Mouse (Mus musculus): ENCODE results near the gene Epas1.
A peak's percentile ranks its signal among the peaks of the same experiment; 100 is the strongest.

The Epas1 gene

DNA sequence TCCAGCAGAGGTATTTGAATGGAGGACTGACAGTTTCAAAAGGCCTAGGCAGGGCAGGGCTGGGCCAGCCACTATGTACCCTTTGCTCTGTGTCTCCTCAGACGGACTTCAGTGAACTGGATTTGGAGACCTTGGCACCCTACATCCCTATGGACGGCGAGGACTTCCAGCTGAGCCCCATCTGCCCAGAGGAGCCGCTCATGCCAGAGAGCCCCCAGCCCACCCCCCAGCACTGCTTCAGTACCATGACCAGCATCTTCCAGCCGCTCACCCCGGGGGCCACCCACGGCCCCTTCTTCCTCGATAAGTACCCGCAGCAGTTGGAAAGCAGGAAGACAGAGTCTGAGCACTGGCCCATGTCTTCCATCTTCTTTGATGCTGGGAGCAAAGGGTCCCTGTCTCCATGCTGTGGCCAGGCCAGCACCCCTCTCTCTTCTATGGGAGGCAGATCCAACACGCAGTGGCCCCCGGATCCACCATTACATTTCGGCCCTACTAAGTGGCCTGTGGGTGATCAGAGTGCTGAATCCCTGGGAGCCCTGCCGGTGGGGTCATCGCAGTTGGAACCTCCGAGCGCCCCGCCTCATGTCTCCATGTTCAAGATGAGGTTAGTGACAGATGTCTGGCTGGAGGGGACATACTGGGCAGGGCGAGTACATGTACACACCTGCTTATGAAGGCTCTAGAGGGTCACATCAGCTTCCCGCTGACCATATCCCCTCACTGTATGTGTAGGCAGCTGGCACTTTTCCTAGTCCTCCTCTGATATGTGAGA, 74.1 kb downstream of the Epas1 start:
- no peak for DNase-seq (ENCODE audit: low spot score)

DNA sequence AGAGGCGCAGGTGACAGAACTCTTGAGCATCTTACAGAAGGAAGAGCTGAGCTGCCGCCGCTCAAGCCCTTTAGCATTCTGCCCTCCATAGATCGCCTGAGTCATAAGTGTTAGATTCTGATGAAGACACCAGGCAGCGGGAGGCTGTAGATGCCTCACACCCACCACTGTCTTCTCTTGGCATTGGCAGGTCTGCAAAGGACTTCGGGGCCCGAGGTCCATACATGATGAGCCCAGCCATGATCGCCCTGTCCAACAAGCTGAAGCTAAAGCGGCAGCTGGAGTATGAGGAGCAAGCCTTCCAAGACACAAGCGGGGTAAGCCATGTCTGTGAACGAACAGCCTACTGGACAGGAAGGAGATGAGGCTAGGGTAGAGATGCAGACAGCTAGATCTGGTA, 75.0 kb downstream of the Epas1 start:
- DNase-seq (ENCODE audit: low spot score) = no peak

DNA sequence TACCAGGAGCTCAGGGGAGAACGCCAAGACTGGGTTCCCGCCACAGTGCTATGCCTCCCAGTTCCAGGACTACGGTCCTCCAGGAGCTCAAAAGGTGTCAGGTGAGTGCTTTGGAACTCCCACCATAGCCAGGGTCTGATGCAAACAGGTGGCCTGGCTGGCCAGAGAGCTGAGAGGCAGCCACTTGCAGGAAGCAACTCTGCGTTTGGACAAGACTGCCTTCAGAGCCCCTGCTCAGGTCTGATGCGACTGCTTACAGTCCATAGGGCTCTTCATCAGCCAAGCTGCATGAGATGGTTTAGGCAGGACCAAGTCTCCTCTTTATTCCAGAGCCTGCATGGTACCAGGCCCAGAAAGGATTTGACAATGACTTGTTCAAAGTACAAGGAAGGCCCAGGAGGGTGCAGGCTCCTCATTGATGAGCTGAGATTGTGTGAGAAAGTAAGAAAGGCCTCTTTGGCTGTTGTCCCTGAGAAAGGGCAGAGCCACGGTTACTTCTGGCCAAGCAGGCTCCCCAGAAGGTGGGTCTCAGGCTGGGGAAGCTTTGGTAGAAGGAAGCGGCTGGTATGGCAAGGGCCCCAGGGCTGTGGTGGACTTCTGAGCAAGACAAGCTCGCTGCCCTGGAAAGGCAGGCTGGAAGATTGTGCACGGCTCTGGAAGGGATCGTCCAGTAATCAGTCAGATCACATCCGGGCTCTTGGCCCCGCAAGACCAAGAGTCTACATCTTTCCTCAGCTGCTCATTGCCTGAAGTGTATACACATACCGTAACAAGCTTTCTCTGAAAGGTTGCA, 76.1 kb downstream of the Epas1 start:
- no peak for DNase-seq (ENCODE audit: low spot score)

- DNase-seq (ENCODE audit: low spot score) = no peak
Observed at GRCm38 (mm10) chr17:86830893-86831292, 77.4 kb downstream of the Epas1 start.

DNA sequence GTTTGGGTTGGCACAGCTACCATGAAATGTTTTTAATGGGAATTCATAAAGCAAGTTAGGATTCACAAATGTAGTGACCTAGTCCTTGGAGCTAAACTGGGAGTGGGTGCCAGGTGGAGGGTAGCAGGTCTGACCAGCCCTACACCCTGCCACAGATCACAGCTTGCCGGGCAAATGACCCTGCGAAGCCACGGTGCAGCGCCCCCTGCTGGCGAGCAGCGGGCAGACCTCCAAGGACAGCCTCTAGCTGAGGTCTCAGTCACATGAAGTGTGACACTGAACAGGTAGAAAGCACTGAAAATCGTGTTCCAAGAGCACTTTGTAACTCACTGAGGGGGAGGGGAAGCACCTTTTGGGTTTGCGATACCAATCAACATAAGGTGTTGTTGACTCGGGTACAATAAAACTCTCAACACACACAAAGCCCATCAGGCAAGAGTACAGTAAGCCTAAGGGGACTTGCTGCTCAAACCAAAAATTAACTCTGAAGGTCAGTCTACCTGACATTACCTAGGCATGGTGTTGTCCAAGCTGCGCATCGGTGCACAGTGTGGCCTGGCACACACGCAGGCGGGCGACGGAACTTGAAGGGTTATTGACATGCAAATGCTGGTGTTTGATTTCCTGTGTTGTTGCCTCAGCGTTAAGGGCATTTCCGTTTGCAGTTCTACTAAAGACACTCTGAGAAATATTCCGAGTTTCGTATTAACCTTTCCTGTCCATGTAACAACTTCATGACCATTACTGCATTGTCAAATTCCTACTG, 79.2 kb downstream of the Epas1 start:
- no peak for DNase-seq (ENCODE audit: low spot score)

DNA sequence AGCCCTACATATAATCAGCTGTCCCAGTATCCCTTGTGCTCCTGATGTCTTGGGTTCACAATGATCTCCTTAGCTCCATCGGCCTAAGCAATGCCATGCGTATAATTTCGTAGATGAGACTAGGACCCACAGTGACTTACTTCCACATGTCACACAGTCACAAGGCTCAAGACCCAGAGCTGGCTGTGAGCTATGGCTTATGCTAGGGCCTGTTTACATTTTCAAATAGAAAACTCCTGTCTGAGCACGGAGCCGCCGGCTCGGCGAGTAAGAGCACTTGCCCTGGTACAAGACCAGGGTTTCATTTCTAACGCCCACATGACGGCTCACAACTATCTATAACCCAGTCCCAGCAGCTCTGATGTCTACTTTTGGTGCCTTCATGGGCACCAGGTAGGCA, 80.4 kb downstream of the Epas1 start:
- no peak for DNase-seq (ENCODE audit: low spot score)

DNA sequence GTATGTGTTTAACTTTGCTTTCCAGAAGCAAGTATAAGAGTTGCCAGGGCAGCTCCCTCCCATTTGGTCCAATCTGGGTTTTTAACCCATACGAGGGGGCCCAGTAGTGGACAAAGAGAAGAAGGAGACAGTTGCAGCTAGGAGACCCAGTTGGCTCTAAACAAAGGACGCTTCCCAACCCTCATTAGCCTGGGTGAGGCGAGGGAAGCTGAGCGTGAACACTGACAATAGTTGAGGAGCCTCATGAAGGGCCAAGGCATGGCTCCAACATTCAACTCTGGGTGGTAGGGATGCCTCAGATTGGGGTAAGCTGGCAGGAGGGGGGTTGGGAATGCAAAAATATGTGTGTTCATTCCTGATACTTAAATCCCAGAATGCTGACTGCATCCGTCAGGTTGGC, 85.8 kb downstream of the Epas1 start:
- no peak for DNase-seq (ENCODE audit: low spot score)

DNA sequence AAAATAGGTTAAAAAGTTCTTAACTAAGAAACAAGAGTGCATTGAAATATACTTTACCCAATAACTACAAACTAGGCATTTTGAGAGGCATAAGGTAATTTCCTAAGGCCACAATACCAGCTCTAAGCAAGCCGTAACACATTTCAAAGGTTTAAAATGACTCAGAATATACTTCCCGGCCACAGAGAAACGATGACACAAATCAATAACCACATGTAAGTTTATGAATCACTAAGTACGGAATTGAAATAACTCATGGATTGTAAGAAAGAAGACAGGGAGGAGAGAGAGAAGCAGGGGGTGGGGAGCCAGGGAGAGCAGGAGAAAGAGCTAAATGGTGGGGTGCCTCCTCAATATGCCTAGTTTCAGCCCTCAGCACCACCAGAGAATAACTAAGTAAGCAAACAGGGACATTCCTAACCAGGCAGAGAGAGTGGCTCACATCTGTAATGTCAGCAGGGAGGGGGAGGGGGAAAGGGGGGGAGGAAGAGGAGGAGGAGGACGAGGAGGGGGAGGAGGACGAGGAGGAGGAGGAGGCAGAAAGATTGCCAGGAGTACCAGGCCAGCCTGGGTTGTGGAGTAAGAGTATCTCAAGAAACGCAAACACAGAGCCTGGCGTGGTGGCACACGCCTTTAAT, 97.3 kb downstream of the Epas1 start:
- DNase-seq (ENCODE audit: low spot score) = no peak

GRCm38 (mm10) chr17:86851782-86852181, 98.3 kb downstream of the Epas1 start:
- DNase-seq (ENCODE audit: low spot score) = no peak

GRCm38 (mm10) chr17:86852591-86853031, 99.1 kb downstream of the Epas1 start:
- DNase-seq (ENCODE audit: low spot score) = no peak

DNA sequence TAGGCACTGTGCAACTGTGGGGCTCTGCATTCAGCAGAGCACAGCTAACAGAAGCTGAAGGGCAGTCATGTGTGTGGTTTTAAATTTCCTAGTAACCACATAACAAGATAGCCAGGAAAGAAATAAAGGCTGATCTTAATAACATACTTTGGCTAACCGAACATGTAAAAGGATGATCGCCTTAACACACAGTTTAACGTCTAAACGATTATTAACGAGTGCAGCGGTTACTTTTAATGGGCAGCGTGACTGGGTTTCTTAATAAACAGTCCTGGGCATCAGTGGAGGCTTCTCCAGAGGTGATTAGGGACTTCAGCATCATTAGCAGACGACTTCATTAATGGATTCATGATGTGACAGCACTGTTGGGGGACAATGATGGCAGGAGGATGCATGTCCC, 117.1 kb downstream of the Epas1 start:
- DNase-seq (ENCODE audit: low spot score) = no peak

- peak; percentile 35 for DNase-seq (ENCODE audit: low spot score)
Observed at GRCm38 (mm10) chr17:86872643-86873042, 119.1 kb downstream of the Epas1 start.

- DNase-seq (ENCODE audit: low spot score) = no peak
Observed at GRCm38 (mm10) chr17:86876940-86877339, 123.4 kb downstream of the Epas1 start.

GRCm38 (mm10) chr17:86877747-86878146, 124.2 kb downstream of the Epas1 start:
- DNase-seq (ENCODE audit: low spot score) = no peak

DNA sequence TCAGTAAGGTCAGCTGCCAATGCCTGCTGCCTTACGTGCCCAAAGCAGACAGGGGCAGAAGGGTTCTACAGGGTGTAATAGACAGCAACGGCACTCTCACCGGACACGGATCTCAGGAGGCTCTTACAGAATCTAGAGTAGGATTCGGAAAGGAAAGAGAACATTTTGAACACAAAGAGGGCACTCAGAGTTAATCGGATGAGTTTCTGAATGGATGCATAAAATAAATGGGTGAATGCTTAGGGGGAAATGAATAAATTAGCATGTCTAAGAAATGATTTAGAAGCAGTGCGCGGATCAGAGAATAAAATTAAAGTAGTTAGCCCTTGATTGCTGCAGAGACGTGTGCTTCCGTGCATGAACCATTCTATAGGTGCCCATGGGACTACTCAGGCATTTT, 126.6 kb downstream of the Epas1 start:
- DNase-seq (ENCODE audit: low spot score) = no peak

DNA sequence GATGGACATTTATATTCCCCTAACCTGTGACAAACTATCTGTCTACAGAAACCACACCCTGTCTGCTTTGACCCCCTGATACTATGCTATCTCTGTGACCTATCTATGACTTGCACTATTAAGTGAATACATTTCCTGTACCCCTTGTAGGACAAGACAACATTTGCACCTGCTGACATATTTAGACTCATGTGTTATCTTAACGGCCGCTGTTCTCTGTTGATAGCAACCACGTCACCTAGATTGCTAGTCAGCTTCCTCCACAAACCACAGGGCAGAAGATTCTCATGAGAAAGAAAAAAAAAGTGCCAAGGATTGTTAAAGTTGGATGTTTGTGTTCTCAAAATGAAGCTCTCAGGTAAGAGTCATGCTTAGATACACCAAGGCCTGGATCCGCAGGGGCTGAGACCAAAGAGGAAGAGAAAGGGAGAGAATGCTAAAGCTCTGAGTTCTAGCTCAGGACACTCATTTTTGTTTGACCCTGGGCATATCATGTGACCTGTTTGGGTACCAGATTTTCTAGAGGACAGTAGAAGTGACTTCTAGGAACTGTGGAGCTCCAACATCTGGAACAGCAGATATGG, 127.1 kb downstream of the Epas1 start:
- DNase-seq (ENCODE audit: low spot score) = no peak

Data from yolk sac, embryonic 10.5 days (tissue).